Mouse (Mus musculus) lung, adult 18-20 months (tissue): Measurements from ENCODE around the gene Clcn3.
A peak's percentile ranks its signal among the peaks of the same experiment; 100 is the strongest.

Experiments used
- DNase-seq, 2 experiments: peaks; one replicate each; pipeline ENCODE4 v3.0.0; 2022; ENCODE audit warnings: mixed read lengths in 2 of 2

The Clcn3 gene

DNA sequence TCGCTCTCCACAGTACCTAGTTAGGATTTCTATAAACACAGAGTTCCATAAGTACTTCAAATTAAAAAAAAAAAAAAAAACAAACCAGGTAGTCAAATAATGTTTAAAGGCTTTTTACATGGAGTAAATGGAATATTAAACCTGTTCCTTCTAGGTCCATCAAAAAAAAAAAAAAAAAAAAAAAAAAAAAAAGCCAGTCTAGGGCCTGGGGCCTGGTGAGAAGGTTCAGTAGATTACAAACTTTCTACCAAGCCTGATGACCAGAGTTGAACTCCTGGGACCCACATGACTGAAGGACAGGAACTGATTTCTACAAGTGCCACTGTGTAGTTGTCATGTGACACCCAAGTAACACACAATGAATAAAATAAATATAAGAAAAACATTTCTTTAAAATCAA, 31.3 kb downstream of the Clcn3 start:
- no peak for DNase-seq

DNA sequence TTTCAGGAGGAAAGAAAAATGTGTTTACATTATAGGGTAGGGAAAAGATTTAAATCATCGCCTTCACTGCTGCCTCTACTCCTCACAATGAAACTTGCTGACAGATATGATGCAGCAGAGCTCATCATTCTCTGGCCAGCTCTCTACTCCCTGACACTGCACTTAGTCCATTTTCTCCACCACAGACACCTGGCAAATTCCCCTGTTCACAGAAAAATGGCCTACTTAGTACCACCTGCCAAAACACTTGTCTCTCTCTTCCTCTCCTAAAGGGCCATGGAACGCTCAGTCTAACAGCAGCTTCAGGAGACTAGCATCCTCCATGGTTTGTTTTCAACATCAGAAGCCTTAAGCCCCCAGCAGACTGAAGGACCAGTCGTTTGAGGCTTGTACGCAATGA, 31.8 kb downstream of the Clcn3 start:
- no peak for DNase-seq

DNA sequence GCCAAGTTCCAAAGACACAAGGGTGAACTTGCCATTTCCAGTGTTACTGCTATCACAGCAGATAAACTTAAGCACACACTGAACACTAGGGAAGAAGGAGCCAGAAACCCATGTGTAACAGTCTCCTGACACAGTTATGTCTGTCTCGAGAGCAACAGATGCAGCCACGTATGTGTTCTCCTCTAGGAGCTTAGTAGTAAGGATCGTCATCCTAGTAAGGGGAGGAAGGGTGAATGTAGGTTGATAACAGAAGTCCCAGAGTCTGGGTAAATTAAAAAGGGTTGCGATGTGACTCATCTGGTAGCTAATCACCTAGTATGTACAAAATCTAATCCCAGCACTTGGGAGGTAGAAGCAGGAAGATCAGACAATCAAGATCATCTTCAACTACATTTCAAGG, 33.2 kb downstream of the Clcn3 start:
- no peak for DNase-seq

DNA sequence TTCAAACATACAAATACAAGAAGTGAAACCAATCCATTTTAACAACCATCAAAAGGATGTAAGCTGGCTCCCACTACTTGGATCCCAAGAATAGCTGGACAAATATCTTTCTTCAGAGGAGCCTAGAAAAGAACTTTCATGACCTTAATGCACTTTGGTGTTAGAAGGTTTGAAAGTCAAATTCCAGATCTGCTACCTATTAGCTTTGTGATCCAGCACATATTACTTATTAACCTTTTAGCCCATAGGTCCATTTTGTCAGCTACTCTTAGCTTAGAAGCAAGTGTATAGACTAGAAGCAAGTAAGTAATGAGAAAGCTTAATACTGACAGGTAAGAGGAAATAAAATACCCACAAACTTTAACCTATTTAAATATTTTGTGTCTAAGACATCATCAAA, 35.6 kb downstream of the Clcn3 start:
- no peak for DNase-seq

DNA sequence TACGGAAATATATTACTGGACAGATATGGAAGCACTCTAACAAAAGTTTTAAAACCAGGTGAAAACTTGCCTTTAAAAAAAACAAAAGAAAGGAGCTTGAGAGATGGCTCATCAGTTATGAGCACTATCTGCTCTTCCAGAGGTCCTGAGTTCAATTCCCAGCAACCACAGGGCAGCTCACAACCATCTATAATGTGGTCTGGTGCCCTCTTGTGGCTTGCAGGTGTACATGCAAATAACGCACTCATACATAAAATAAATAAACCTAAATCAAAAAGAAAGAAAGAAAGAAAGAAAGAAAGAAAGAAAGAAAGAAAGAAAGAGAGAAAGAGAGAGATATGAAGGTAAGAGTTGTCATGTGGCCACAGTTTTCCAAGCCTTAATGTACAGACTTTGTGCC, 40.2 kb downstream of the Clcn3 start:
- no peak for DNase-seq

DNA sequence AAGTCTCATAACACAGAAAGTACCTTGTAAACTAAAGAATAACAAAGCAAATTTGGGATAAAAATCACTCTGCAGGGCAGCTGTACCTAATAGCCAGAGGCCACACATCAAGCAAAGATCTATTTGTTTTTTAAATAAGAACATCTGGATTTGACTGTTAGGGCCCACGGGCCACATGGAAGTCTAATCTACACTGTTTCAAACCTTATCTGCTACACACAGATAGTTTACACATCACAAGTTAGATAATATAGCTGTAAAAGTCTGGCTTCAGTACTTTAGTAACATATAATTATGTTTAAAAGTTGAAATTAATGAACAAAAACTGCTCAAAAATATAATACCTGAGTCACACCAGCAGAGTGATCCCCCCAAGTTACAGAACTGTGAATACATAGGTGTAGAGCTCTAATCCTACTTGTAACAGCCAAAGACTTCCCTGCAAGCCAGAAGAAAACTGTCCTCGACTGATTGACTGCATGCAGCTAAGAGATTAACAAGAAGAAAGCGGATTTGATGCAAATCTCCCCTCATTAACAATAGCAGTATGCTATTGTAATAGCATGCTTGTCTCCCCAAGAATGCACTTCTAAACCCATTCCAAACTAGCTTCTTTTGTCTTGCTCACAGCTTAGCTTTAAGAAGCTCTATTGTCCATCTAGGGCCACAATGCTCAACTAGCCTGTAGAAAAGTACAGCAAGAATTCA, 44.2 kb downstream of the Clcn3 start:
- DNase-seq, result no peak

DNA sequence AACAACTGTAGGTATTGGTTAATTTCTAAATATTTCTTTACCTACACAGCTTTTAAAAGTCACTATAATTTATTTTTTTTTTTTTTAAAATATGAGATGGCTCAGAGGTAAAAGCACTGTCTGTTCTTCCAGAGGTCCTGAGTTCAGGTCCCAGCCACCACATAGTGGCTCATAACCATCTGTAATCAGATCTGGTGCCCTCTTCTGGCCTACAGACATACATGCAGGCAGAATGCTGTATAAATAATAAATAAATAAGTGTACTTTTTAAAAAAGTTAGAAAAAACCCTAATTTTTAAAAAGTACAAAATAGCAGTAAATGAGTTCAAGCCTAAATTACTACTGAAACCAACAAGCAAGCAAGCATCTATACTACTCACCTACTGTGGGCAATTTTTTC, 49.5 kb downstream of the Clcn3 start:
- no peak for DNase-seq

DNA sequence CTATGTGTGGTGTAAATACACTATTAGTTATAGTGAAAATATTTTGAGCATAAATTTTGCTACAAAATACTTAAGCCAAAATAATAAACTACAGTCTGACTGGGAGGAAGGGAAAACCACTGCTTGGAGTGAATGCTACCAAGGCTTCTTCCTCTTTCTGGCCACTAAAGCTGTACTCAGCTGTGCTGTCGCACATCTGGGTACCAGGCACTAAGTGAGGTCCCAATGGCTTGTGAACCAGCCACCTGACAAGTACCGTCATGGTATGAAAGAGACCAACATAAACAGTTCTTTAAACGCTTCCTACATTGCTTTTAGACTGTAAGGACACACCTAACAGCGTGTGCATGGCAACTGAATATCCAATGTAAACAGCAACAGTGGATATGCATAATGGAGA, 62.9 kb downstream of the Clcn3 start:
- DNase-seq, result no peak

DNA sequence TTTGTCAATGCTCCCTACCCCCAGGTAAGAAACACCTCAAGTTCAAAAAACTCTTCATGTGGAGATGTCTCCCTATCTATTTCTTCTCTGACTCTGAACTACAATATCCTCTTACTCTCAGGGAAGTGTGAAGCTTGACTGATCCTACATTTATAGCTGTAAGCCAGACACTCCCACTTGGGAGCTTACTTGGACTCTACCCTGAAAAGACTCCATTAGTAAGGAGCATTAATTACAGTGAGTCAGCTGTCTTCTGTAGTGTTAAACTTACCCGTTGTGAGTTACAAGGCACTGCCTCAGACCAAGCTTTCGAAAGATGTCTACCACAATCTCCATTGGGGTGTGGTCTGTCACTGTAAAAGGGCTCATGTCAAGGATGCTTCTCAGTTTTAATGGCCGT, 64.0 kb downstream of the Clcn3 start:
- DNase-seq, result no peak

DNA sequence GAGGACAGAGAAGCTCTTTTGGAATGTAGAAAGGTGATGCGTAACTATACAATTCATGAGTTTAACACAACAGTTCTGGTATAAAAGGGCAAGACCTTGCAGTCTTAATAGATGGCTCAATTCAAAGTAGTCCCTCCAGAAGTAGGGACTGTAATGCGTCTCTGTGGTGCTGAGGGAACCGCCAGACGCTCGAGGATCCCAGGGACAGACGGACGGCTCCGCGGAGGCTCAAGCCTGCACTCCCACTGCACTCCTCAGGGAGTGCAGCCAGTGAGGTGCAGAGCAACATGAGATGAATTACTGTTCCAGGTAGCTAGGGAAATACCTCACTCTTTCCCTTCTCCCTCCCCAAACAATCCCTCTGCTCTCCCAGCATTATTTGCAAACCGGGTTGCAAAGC, 70.5 kb downstream of the Clcn3 start:
- DNase-seq, result no peak

DNA sequence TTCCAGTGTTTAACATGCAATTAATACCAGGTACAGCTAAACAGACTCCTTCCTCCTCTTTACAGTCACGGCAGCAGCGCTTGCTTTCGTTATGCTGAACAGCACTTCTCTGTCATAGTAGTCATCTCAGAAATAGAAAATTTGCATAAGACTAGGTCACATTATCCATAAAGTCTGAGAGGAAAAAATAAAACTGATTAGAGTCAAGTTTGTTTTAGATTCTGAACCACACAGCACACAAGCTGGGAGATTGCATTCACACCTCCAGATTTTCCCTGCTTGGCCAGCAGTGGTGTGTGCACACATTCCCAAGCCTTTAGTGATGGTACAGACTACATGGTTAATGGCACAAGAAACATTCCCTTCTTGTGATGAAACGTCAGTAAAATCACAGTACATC, 71.0 kb downstream of the Clcn3 start:
- no peak for DNase-seq

DNA sequence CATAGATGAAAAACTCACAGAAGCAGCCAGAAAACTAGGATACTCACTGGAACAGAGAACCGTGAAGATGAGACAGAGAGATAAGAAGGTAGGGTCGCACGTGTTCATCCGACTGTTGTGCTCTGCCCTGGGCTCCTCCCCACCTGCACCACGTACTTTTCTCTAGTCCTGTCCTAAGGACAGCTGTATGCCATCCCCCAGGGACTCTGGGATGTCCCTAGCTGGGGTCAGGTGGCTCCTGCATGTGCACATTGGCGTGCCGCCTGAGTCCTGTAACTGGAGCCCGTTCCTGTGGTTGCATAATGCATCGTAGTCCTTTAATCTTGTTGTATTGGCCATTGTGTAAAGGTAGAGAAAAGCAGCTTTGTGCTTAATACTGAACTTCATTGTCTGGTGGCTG, 83.0 kb downstream of the Clcn3 start:
- peak; percentile 36 to 58 for DNase-seq

DNA sequence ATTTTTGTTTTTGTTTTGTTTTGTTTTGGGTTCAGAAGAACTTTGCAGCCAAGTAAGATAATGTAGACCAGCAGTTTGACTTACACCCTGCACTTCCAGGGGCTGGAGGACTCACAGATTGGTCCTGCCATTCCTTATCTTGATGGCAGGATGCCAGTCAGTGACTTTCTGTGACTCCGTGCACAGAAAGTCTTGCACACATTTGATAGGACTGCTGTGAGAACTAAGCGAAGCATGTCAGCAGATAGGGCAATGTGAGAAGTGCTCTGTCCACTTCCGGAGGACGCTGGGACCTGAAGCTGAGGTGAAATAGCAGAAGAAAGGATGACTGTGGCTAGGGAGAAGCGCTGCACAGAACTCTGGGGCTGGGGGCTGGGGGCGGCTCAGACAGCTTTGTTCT, 87.2 kb downstream of the Clcn3 start:
- no peak for DNase-seq

DNA sequence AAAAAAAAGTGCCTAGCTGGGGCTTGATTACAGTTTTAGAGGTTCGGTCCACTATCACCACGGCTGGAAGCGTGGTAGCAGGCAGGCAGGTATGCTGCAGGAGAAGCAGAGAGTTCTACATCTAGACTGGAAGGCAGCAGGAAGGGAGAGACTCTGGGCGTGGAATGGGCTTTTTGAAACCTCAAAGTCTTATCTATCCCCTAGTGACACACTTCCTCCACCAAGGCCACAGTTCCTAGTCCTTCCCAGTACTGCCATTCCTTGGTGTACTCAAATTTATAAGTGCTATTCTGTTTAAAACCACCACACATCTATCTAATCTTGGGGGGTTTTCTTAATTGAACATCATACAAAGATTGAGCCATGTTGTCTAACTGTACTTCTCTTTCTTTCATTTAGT, 91.3 kb downstream of the Clcn3 start:
- no peak for DNase-seq

DNA sequence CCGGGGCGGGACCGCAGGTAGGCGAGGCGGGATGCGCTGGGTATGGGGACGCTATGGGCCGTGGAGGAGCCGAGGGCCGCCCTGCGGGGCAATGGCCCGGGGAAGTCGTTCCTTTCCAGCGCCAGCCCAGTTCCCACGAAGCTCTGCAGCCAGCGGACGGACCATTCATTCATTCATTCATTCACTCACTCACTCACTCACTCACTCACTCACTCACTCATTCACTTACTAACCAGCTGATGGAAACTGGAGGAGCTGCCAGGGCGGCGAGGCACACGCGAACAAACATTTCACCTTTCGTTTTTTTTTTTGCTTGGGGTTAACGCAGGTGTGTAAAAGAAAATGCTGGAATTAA, 92.6 kb downstream of the Clcn3 start:
- no peak for DNase-seq

DNA sequence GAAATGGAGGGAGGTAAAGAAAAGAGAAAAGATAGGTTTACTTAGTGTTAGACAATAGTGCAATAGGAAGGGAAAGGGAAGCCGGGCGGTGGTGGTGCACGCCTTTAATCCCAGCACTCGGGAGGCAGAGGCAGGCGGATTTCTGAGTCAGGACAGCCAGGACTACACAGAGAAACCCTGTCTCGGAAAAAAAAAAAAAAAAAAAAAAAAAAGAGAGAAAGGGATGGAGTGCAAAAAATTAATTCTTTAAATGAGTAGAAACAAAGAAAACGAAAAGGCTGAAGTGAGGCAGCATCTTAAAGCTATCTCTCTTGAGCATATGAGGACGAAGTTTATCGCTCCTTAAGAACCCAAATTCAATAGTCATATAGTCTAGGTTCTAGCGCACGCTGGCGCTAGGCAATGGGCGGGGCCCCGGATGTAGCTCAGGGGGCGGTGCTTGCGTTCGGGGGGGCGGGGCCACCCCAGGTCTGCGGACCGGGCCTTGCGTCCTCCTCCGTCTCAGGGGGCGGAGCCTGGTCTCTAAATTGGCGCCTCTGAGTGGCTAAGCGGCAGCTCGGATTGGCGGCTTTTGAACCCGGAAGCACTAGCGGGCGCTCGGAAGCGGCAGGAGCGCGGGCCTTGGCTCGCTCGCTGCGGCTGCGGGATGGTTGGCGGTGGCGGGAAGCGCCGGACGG, 93.1 kb downstream of the Clcn3 start, which contains the start of gene Hpf1:
Hpf1 (plus strand) TSS at position 576 of the 677 bp plus-strand sequence.
- DNase-seq, result peak; percentile 96 to 97

DNA sequence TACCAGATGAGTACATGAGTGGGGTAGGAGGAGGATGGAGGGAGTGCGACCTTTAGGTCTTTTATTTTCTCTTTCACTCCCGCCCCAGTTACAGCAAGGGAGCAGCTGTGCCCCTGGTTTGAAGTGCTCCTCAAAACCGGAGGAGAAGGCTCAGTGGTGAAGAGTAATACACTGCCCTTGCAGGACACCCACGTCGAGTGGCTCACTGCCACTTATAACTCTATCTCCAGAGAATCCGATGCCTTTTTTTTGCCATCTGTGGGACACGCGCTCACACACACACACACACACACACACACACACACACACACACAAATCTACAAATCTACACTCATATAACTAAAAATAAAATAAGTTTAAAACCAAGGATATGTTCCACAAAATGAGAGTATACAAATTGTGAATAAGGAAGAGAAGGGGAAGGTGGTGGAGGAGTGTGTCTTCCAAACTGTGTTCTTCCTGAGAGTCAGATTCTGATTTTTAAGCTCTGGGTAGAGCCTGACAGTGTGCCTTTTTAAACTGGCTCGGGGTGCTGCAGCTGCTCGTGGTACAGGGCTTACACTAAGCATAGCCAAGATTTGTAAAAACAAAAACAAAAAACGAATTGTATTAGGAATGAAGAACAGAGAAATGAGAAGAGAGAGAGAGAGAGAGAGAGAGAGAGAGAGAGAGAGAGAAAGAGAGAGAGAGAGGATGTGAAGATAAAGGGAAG, 93.8 kb downstream of the Clcn3 start:
- no peak for DNase-seq

DNA sequence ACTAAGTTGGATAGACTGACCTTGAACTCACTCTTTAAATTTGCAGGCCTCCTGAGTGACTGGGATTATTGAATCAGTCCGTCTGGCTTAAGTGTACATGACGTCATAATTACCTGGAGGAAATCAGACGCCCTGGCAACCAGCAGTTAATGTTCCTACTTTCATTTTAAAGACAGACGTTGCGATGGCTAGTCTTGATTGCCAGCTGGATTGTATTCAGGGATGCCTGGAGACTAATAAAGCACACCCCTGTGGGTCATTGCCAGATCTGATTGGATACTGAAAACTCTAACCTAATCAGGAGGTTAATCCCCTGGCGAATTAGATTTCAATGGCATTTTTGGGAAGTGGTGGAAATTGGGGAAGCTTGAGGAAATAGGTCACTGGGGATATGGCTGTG, 96.4 kb downstream of the Clcn3 start:
- DNase-seq, result peak in 1 of 2 experiments; percentile 12

DNA sequence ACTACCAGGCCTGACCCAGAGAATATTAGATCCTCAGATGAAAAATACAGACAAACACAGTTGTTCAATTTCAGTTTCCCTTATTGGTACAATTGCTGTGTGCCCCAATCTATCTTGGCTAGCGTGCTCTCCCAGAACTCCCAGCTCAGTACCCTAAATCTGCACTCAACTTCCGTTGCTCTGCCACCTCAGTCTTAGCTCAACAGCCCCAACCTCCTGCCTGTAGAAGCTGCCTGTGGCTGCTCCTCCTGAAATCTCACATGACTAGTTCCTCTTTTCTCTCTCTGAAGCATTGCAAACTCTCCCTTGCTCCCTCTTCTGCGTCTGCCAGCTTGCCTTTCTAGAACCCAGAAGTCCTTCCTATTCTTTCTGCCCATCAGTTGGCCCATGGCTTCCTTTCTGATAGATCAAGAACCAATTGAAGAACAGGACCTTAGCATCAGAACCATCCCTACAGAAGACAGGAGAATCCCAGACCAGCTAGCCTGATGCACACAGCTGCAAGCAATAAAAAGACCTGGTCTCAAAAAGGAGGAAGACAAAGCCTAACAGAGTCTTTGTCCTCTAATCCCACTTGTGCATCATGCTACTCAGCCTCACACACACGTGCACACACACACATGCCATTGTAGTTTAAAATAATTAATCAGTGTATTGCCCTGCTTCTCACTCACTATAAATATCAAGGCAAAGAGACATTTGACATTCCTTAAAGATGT, 99.5 kb downstream of the Clcn3 start:
- DNase-seq, result no peak

DNA sequence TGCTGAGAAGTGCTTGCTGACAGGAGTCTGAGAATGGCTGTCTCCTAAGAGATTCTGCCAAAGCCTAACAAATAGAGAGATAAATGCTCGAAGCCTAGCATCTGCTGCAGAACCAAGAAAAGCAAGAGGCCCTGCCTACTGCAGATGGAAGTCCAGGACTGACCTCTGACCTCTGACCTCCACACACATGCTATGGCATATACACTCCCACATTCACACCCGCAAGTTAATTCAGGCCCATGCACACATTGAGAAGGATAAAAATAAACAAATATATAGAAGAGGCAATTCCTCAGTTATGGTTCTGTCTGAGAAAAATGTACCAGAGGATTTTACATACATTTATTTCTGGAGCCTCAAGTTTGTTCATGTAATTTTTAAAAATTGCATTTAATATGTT, 104.5 kb downstream of the Clcn3 start:
- no peak for DNase-seq

DNA sequence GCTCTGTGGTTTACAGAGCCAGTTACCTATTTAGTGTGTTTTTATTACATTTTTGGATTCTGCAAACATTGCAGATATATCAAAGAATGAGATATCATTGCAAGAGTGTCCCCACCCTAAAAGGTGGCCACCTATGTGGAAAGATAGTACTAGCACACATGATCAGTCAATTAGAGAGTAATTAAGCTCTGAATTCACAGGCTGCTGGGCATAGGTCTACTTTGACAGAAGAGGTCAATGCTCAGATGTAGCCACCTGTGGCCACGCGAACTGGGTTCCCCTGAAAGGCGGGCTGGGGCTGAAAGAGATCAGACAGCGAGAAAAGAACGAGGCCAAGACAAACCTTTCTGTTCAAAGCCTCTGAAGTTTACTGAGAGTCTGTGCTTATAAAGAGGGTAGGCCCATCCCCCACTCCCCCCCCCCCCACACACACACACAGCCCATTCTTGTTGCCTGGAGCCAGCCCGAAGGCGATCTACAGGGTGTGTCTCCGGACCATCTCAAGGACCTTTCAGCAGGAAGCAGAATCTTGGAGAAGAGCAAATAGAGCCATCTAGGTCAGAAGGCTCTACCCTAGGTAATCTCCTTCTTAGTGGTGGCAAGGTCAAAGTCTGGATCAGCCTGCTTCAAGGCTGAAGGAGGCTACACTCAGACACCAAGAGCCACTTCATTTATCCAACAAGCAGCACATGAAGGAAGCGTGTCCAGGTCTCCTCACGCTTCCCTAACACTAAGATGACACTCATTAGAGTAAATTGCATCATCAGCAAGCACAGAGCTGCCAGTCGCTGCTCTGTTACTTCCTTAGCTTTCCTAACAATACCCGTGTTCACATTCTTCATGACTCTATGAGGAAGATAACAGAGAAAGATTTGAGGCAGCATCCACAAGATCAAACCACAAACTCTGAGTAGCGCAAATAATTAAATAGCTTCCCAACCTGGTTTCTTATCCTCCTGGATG, 112.6 kb downstream of the Clcn3 start:
- no peak for DNase-seq

DNA sequence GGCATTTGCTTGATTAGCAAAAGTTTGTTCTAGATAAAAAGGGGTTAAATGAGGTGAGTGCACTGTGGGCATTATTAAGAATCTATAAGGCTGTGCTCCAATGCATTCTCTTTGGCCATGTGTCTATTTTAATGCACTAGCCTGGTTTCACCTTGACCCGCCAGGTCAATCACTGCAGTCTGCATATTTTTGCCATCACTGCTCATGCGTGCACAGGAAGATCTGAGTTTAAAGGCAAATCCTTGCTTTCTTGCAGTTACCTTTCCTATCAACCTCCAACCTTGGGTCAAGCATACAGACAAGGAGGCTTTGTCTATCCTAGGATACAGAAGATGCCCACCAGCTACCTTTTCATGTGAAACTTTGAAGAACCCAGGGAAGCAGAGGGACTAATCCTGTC, 113.3 kb downstream of the Clcn3 start:
- no peak for DNase-seq
